Mouse (Mus musculus): Measurements from ENCODE around the gene Ciita.

- TF ChIP-seq CTCF (IDR thresholded peaks at IDR 0.05; ENCODE audit: borderline replicate concordance, extremely low read depth, insufficient read depth, insufficient read length) (no peak), POLR2A (IDR thresholded peaks at IDR 0.05; ENCODE audit: borderline replicate concordance, extremely low read depth, insufficient read depth, insufficient read length, poor library complexity, severe bottlenecking) (no peak)
Measured at GRCm38 (mm10) chr16:10488769-10489481, 9.1 kb downstream of the Ciita start.

All from brain, embryonic 14.5 days (tissue).